Mouse (Mus musculus) lung, embryonic 16.5 days (tissue): Measurements from ENCODE around the gene Prkar2b. TPM values are rescaled to one million over a fixed set of nuclear protein-coding genes. Genes with fewer than 3 reads are reported as not detected.

Source experiments
- ATAC-seq: fragments of 200-750 bp; cut with Nextera tagmentation; 2 replicates; pipeline ENCODE4 v1.8.0; 2017; ENCODE audit warnings: low read depth, mild to moderate bottlenecking, moderate library complexity
- H3K27ac ChIP-seq: fragments of 300-500 bp; sonication (generic); 2 replicates; pipeline ENCODE4 v1.5.1; 2014; ENCODE audit warnings: mild to moderate bottlenecking, control low read depth, low read length
- H3K27me3 ChIP-seq: fragments of 300-500 bp; sonication (generic); 2 replicates; pipeline ENCODE4 v1.6.1; 2014; ENCODE audit warnings: low read depth, low read length, mixed read lengths; ENCODE audit not compliant: control insufficient read depth, insufficient read depth
- H3K36me3 ChIP-seq: fragments of 300-500 bp; sonication (generic); 2 replicates; pipeline ENCODE4 v1.6.1; 2014; ENCODE audit warnings: low read length; ENCODE audit not compliant: control insufficient read depth, insufficient read depth
- H3K4me1 ChIP-seq: fragments of 300-500 bp; sonication (generic); replicated peaks from 2 replicates; pipeline ENCODE4 v1.6.1; 2014; ENCODE audit warnings: low read length, mixed read lengths; ENCODE audit not compliant: control insufficient read depth, insufficient read depth
- H3K4me2 ChIP-seq: fragments of 300-500 bp; sonication (generic); 2 replicates; pipeline ENCODE4 v1.6.1; 2014; ENCODE audit warnings: low read depth, low read length, control low read depth
- H3K4me3 ChIP-seq: fragments of 300-500 bp; sonication (generic); 2 replicates; pipeline ENCODE4 v1.5.1; 2014; ENCODE audit warnings: mild to moderate bottlenecking, low read length, control low read depth
- H3K9ac ChIP-seq: fragments of 300-500 bp; sonication (generic); 2 replicates; pipeline ENCODE4 v1.6.1; 2014; ENCODE audit warnings: low read length, control low read depth
- H3K9me3 ChIP-seq: fragments of 300-500 bp; sonication (generic); 2 replicates; pipeline ENCODE4 v1.6.1; 2016; ENCODE audit warnings: low read length; ENCODE audit not compliant: control insufficient read depth
- WGBS: fragments of 180-500 bp; shearing (Covaris S2); extraction: QIAGEN DNeasy Blood & Tissue Kit; methylation state at CpG from one replicate; pipeline ENCODE4 v1.1.7; 2014; 5-methylcytosine and 5-hydroxymethylcytosine counted together
- polyA plus RNA-seq: library from polyadenylated mRNA; unstranded; fragments of >200 nt; fragmentation: Nextera tagmentation; extraction: Ambion mirVana; gene quantifications from 2 replicates; pipeline ENCODE4 v1.2.1, GENCODE M21; 2015

The Prkar2b gene
- 18.2 and 18.3 TPM in 2 replicates for polyA plus RNA-seq

DNA sequence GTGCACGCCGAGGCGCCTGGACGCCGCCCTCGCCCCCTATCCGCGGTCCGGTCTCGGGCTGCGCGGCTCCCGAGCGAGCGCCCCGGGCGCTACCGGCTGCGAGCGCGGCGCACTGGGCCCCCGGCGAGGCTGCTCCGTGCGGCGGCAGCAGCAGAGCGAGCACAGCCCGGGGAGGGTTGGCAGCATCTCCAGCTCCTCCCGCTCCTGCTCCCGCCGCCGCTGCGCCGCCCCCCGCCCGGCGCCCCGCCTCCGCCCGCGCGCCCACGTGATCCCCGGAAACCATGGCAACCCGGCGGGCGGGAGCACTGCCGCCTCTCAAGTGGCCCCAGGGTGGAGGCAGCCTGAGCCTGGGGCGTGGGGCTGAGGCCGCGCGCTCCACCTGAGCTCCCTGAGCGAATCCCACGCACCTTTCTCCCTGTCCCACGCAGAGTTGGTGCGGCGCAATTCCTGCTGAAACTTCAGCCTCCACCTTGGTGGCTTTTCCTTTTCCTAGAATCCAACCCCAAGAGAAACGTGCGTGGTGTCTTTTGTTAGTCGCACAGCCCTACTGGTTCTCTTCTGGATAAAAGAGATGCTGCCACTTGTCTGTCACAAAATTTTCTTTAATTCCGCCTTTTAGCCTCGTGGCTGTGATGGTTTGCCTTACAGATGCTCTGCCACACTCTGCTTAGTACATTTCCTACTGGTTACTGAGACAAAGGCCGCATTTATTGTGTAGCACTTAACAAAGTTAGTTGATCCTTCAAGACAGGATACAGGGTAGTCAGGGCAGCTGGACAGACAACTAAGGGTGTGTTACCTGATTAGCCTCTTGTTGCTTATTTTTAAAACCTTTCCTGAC, at the start of gene Prkar2b:
TSS of gene Prkar2b (minus strand) at position 207 of the 841 bp plus-strand sequence.
- peak within 1 kb of the TSS; percentile 88 for H3K9ac ChIP-seq
- peak; percentile 98 for ATAC-seq
- H3K36me3 ChIP-seq = no peaks in the 10 kb centered on the region
- peak within 1 kb of the TSS; percentile 99 for H3K4me2 ChIP-seq
- WGBS = under 1% methylated on average over 41 of the region's 64 CpGs
- H3K27me3 ChIP-seq = no peaks in the 10 kb centered on the region
- peak within 1 kb of the TSS; percentile 85 for H3K4me3 ChIP-seq
- H3K9me3 ChIP-seq = no peaks in the 10 kb centered on the region
- H3K4me1 ChIP-seq = peaks cover 7% of the 10 kb centered on the region; the same call in 1 of the 2 replicates
- H3K27ac ChIP-seq = peak within 1 kb of the TSS; percentile 89

- no peak for ATAC-seq
- Histone ChIP-seq H3K4me2 (no peak overlapping the region), H3K27ac (no peak overlapping the region), H3K4me3 (no peak overlapping the region), H3K27me3 (no peaks in the 10 kb centered on the region), H3K9me3 (no peaks in the 10 kb centered on the region), H3K36me3 (no peaks in the 10 kb centered on the region), H3K9ac (no peak overlapping the region), H3K4me1 (no peaks in the 10 kb centered on the region)
- 84% methylated on average over 8 of the region's 8 CpGs for WGBS
These were observed 48.1 kb upstream of the Prkar2b start for GRCm38 (mm10) chr12:32109201-32109600.

DNA sequence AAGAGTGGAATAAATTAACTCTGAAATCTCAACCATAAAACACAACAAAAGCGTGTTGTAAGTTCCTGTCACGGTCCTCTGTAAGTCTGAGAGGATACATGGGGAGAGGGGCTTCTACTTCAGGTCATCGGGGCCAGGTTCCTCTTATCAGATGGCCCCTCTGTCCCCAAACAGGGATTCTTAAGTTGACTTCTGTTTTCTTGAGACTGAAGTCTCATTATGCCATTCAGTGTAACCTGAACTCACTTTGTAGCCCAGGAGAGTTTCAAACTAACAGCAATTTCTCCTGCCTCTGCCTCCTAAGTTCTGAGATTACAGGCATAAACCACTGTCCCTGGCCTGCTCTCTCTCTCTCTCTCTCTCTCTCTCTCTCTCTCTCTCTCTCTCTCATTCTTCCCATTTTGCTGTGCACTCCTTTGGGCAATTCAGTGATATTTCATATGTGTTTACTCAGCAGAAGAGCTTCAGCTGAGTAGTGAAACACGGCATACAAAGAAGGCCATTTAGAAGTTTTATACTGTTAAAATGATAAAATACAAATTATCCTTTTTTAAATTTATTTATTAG, 43.9 kb upstream of the Prkar2b start:
- no peaks in the 10 kb centered on the region for H3K27me3 ChIP-seq
- no peak for ATAC-seq
- no peaks in the 10 kb centered on the region for H3K4me1 ChIP-seq
- no peaks in the 10 kb centered on the region for H3K36me3 ChIP-seq
- no peaks in the 10 kb centered on the region for H3K9me3 ChIP-seq
- H3K4me3 ChIP-seq = no peak overlapping the region
- 62% methylated on average over 4 of the region's 4 CpGs for WGBS
- H3K4me2 ChIP-seq = no peak overlapping the region
- H3K27ac ChIP-seq = no peak overlapping the region
- H3K9ac ChIP-seq = no peak overlapping the region

GRCm38 (mm10) chr12:32104451-32104862, 43.4 kb upstream of the Prkar2b start:
- whole genome bisulfite sequencing = 56% methylated on average over 6 of the region's 6 CpGs
- H3K27ac ChIP-seq = no peak overlapping the region
- no peak for ATAC-seq

GRCm38 (mm10) chr12:32101306-32101705, 40.2 kb upstream of the Prkar2b start:
- WGBS = 88% methylated on average over 4 of the region's 4 CpGs
- H3K27ac ChIP-seq = no peak overlapping the region
- H3K27me3 ChIP-seq = no peaks in the 10 kb centered on the region
- no peaks in the 10 kb centered on the region for H3K36me3 ChIP-seq
- no peak overlapping the region for H3K4me3 ChIP-seq
- no peak overlapping the region for H3K9ac ChIP-seq
- no peak for ATAC-seq
- no peaks in the 10 kb centered on the region for H3K4me1 ChIP-seq
- H3K9me3 ChIP-seq = no peaks in the 10 kb centered on the region
- no peak overlapping the region for H3K4me2 ChIP-seq

More at GRCm38 (mm10) chr12:32104451-32104862, 43.4 kb upstream of the Prkar2b start:
- Histone ChIP-seq H3K27me3 (no peaks in the 10 kb centered on the region), H3K9me3 (no peaks in the 10 kb centered on the region), H3K4me2 (no peak overlapping the region), H3K4me1 (no peaks in the 10 kb centered on the region), H3K9ac (no peak overlapping the region), H3K4me3 (no peak overlapping the region), H3K36me3 (no peaks in the 10 kb centered on the region)

DNA sequence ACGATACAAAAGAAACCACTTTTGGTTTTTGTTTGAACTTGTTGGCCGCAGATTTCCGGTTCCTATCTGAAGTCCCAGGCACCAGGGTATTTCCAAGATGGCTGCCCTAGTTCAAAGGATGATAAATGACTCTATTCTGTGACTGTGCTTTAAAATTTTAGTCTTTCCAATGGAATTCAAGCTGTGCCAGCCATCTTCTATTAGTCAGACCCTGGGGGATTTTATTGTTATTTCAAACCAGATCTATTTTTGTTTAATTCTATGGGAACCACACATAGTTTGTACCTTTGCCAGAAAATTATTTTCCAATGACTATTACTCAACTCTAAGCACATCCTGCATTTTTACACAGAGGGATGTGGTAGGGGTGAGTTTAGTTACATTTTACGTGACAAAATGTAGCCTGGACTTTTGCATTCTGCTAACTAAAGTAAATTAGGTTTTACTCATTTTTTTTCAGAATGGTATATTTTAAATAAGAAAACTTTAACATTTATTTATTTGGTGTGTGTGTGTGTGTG, 38.6 kb upstream of the Prkar2b start:
- Histone ChIP-seq H3K4me2 (no peak overlapping the region), H3K4me1 (no peaks in the 10 kb centered on the region), H3K36me3 (no peaks in the 10 kb centered on the region), H3K4me3 (no peak overlapping the region), H3K27ac (no peak overlapping the region), H3K9me3 (no peaks in the 10 kb centered on the region), H3K9ac (no peak overlapping the region), H3K27me3 (no peaks in the 10 kb centered on the region)
- WGBS = 64% methylated on average over 4 of the region's 4 CpGs
- peak; percentile 61 for ATAC-seq

DNA sequence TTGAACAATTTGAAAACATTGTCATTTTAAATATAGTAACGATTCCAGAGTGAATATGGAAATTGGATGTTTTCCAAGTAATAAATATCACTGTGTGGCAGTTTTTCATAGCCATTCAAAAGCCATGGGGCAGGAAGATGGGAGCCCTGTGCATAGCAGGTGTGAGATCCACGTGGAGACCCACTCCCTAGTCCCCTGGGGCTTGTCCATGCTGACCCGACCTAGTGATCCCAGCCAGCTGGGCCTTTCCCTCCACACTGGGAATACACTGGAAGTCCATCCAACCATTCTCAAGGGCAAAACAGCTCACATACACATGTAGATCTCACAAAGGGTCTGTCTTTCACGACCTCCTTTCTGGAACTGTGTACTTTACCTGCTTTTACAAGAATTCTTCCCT, 37.5 kb upstream of the Prkar2b start:
- ATAC-seq = no peak
- no peaks in the 10 kb centered on the region for H3K36me3 ChIP-seq
- H3K27me3 ChIP-seq = no peaks in the 10 kb centered on the region
- no peak overlapping the region for H3K27ac ChIP-seq
- H3K4me3 ChIP-seq = no peak overlapping the region
- no peak overlapping the region for H3K4me2 ChIP-seq
- WGBS = 52% methylated on average over 4 of the region's 4 CpGs
- no peaks in the 10 kb centered on the region for H3K4me1 ChIP-seq
- H3K9me3 ChIP-seq = no peaks in the 10 kb centered on the region
- no peak overlapping the region for H3K9ac ChIP-seq

DNA sequence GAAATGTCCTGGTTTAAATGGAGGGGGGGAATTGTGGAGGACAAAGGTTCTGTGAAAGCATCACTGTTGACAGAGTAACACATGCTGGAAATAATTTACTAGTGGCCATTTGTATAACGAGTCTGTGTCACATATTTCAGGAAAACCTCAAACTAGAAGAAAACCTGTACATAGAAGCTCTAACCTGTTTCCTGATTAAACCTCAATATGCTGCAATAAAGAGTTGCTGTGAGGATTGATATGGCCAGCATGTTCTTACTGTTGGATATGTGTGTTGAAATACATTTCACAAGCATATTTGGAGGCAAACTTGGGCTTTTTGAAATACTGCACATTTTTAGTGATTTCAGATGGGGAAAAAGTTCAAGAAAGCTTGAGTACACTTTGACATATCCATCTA, 36.0 kb upstream of the Prkar2b start:
- WGBS = 56% methylated on average over 1 of the region's 1 CpGs
- H3K9me3 ChIP-seq = no peaks in the 10 kb centered on the region

GRCm38 (mm10) chr12:32095164-32095563, 34.1 kb upstream of the Prkar2b start:
- Histone ChIP-seq H3K4me3 (no peak overlapping the region), H3K9me3 (no peaks in the 10 kb centered on the region), H3K27me3 (no peaks in the 10 kb centered on the region), H3K4me2 (no peak overlapping the region), H3K9ac (no peak overlapping the region), H3K36me3 (no peaks in the 10 kb centered on the region), H3K4me1 (no peaks in the 10 kb centered on the region), H3K27ac (no peak overlapping the region)
- no peak for ATAC-seq
- WGBS = 64% methylated on average over 1 of the region's 1 CpGs

More for the DNA sequence above, 36.0 kb upstream of the Prkar2b start:
- no peaks in the 10 kb centered on the region for H3K4me1 ChIP-seq
- no peaks in the 10 kb centered on the region for H3K27me3 ChIP-seq
- no peak overlapping the region for H3K9ac ChIP-seq
- H3K4me3 ChIP-seq = no peak overlapping the region
- H3K36me3 ChIP-seq = no peaks in the 10 kb centered on the region
- no peak overlapping the region for H3K4me2 ChIP-seq
- H3K27ac ChIP-seq = no peak overlapping the region
- ATAC-seq = no peak
